Mouse (Mus musculus): ENCODE measurements at regions not wholly inside any gene's neighbourhood (a gene's known extent, or its start where the extent isn't known, plus 50 kb on each side); places are given as distances from the start of the nearest gene placed in this dataset.
"Not testable (repeated sequence)": the region's sequence is repeated elsewhere in the genome, so short reads cannot be mapped to it uniquely, and the experiment has no call there.

DNA sequence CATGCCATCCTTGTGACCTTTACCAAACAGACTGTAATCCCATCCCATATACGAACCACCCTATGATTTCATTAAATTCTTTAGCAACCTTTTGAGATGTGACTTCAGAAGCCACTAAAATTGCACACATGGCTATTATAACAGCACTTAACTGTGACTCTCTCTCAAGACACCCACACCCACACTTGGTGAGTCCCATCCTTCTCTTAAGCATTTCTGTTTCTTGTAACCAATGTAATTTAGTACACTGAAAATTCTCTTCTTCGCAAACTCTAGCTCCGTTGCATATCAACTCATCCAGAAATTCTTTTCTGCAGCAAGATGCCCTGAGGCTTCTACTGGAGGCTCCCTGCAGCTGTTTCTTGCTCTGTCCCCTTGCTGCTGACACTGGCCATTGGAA lies 88.4 kb upstream of the Rmdn2 start:
- H3K9me3 ChIP-seq (replicated peaks), result no peaks in the 10 kb centered on the region
- H3K27ac ChIP-seq, result no peak overlapping the region
- H3K4me2 ChIP-seq, result no peak overlapping the region
- H3K27me3 ChIP-seq (replicated peaks), result no peaks in the 10 kb centered on the region
- 81% methylated on average over 3 of the region's 3 CpGs for WGBS (ENCODE audit: insufficient replicate concordance)
- no peak for ATAC-seq
- H3K4me1 ChIP-seq, result no peaks in the 10 kb centered on the region
- H3K9ac ChIP-seq, result no peak overlapping the region
- H3K36me3 ChIP-seq, result no peaks in the 10 kb centered on the region
- no peak overlapping the region for H3K4me3 ChIP-seq

DNA sequence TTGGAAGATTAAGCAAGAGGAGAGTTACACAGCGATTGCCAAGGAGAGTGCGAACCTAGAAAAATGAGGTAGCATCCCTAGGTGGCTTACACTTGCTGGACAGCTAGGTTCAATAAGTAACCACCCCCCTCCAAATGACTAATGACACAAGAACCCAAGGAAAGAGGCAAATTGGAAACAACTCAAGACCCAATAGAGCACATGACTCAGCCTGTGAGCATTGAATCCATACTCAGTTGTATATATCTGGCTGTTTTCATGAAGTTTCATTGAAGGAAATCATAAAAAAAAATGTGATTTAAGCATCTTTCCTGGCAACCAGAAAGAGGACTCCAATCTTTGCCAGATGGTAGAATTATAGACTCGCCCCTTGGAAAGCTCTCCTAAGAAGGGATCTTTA lies 84.3 kb upstream of the Rmdn2 start:
- H3K27ac ChIP-seq, result no peak overlapping the region
- H3K27me3 ChIP-seq (replicated peaks), result no peaks in the 10 kb centered on the region
- H3K4me3 ChIP-seq, result no peak overlapping the region
- H3K9ac ChIP-seq, result no peak overlapping the region
- H3K4me2 ChIP-seq, result no peak overlapping the region
- no peaks in the 10 kb centered on the region for H3K9me3 ChIP-seq (replicated peaks)
- H3K4me1 ChIP-seq, result no peaks in the 10 kb centered on the region
- no peaks in the 10 kb centered on the region for H3K36me3 ChIP-seq
- WGBS (ENCODE audit: insufficient replicate concordance), result 72% methylated on average over 3 of the region's 3 CpGs
- no peak for ATAC-seq

DNA sequence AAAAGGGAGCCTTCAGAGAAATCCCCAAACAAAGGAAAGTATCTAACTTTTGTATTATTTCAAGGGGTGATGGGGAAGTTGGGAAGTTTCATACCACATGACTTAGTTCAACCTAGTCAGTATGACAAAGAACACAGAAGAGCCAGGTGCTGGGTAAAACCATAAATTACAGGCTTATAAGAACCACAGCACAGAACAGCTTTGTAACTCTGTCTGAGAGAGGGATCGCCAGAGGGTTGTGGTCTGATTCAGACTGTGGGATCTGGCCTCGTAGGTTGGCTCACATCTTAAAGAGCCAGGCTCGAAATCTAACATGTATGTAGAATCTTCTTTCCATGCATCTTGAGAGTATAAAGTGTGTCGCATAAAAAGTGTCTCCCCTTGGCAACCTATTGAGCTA lies 75.1 kb upstream of the Rmdn2 start:
- no peaks in the 10 kb centered on the region for H3K9me3 ChIP-seq (replicated peaks)
- H3K36me3 ChIP-seq, result no peaks in the 10 kb centered on the region
- H3K4me3 ChIP-seq, result no peak overlapping the region
- no peaks in the 10 kb centered on the region for H3K27me3 ChIP-seq (replicated peaks)
- 62% methylated on average over 4 of the region's 4 CpGs for WGBS (ENCODE audit: insufficient replicate concordance)
- no peak overlapping the region for H3K27ac ChIP-seq
- H3K4me1 ChIP-seq, result no peaks in the 10 kb centered on the region
- no peak for ATAC-seq
- H3K4me2 ChIP-seq, result no peak overlapping the region
- no peak overlapping the region for H3K9ac ChIP-seq

DNA sequence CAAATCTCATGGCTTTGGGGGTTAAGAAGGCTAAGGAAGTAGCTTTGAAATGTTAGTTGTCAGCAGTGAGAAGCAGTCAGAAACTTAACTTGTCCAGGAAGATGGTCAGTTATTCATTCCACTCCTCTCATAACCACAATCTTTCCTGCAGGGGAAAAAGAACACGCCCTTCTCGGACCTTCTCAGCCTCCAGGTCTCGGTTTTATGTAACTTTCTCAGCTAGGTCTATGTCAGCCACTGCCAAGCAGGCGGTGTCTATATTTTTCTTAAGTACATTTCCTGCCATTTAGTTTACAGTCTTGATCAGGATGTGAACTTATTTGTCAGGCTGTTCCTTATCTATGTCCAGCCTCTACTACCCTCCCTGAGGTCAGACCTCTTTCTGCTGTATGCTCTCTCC lies 72.9 kb upstream of the Rmdn2 start:
- H3K27ac ChIP-seq, result no peak overlapping the region
- H3K9me3 ChIP-seq (replicated peaks), result no peaks in the 10 kb centered on the region
- 19% methylated on average over 4 of the region's 4 CpGs for WGBS (ENCODE audit: insufficient replicate concordance)
- no peak overlapping the region for H3K4me3 ChIP-seq
- no peaks in the 10 kb centered on the region for H3K27me3 ChIP-seq (replicated peaks)
- no peak overlapping the region for H3K9ac ChIP-seq
- no peak for ATAC-seq
- no peaks in the 10 kb centered on the region for H3K36me3 ChIP-seq
- no peak overlapping the region for H3K4me2 ChIP-seq
- no peaks in the 10 kb centered on the region for H3K4me1 ChIP-seq

DNA sequence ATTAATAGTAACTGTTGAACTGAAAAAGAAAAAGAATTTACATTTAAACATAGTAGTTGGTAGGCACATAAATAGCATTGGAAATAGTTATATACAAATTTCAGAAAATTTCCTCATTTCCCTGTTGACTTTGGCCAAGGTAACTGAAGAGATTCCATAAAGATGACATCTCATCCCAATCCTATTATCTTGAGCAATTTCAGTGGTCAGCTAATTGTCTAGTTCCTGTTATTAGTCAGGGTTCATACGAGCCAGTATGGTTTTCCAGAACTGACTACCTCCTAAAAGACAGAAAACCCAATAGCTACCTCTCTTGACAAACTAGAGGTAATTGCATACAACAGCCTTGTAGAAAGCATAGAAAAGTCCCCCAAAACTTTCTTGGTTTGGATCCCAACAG lies 71.6 kb upstream of the Rmdn2 start:
- no peak for ATAC-seq
- Histone ChIP-seq H3K36me3 (no peaks in the 10 kb centered on the region), H3K4me1 (no peaks in the 10 kb centered on the region), H3K27me3 (replicated peaks) (no peaks in the 10 kb centered on the region), H3K9me3 (replicated peaks) (no peaks in the 10 kb centered on the region), H3K4me3 (no peak overlapping the region), H3K27ac (no peak overlapping the region), H3K9ac (no peak overlapping the region), H3K4me2 (no peak overlapping the region)
- WGBS (ENCODE audit: insufficient replicate concordance), result 50% methylated on average over 1 of the region's 1 CpGs

DNA sequence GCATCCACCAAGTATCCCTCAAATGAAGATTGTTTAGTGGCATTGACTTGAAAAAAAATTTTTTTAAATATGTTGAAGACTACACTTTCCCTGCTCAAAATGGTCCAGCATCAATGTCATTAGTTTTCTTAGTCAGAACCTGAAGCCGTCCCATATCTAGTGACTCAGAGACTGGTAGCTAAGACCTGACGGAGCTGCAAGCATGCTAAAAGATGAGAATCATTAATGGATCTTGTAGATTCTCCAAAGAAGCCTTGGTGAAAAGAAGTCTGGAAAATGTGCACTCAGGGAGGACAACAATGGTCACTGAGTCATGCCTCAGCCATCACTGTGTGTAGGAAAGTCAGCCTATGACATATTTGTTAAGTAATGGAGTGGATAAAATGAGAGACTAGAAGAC lies 71.2 kb upstream of the Rmdn2 start:
- no peak for ATAC-seq

DNA sequence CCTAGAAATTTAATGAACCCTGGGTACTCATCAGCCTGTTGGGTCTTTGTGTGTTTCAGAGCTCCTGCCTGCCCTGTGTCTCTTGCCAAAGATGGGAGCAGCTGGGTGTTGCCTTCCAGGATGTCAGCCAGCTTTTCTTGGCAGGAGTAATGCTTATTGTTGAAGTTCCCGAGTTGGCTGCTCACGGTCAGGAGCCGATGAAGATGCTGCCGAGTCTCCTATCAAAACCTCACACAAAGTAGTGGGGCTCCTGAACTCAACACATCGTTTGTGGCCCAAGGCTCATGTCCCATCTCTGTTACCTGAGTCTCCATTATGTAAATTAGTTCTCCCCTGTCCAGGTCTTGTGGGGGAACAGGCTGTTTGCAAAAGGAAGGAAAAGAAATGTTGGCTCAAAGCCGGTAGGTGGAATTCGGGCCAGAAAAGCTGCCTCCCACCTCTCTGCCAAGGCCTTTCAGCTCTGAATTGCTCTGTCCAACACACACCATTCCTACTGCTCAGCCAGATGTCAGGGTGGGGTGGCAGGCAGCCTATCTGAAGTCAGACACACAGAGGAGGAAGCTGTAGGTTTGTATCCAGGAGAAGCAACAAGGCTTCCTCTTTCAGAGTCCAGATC lies 67.6 kb upstream of the Rmdn2 start:
- no peak overlapping the region for H3K4me3 ChIP-seq
- WGBS (ENCODE audit: insufficient replicate concordance), result 73% methylated on average over 7 of the region's 7 CpGs
- H3K27me3 ChIP-seq (replicated peaks), result no peaks in the 10 kb centered on the region
- no peak overlapping the region for H3K27ac ChIP-seq
- H3K4me2 ChIP-seq, result no peak overlapping the region
- H3K36me3 ChIP-seq, result no peaks in the 10 kb centered on the region
- no peak overlapping the region for H3K9ac ChIP-seq
- no peak for ATAC-seq
- no peaks in the 10 kb centered on the region for H3K4me1 ChIP-seq
- no peaks in the 10 kb centered on the region for H3K9me3 ChIP-seq (replicated peaks)

More for the DNA sequence above, 71.2 kb upstream of the Rmdn2 start:
- Histone ChIP-seq H3K4me3 (no peak overlapping the region), H3K27ac (no peak overlapping the region), H3K9me3 (replicated peaks) (no peaks in the 10 kb centered on the region), H3K36me3 (no peaks in the 10 kb centered on the region), H3K4me2 (no peak overlapping the region), H3K27me3 (replicated peaks) (no peaks in the 10 kb centered on the region), H3K4me1 (no peaks in the 10 kb centered on the region), H3K9ac (no peak overlapping the region)
- WGBS (ENCODE audit: insufficient replicate concordance), result 76% methylated on average over 2 of the region's 2 CpGs

DNA sequence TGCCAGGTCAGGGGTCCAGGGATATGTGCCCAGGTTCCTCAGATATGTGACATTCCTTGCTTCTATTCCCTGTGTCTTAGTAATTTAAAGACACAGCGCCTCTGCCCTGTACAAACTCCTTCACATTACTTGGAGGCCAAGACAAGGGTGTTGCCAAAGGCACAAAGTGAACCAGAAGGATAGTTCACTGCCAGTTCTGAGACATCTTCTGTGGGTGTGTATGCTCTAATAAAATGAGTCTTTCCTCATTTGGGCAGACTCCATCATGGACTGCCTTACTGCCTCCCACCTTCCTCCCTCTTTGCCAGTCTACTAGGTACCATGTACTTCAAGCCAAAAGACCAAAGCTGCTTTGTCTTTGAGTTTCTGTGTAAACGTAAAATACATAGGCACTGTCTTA lies 65.8 kb upstream of the Rmdn2 start:
- H3K27ac ChIP-seq, result no peak overlapping the region
- H3K4me2 ChIP-seq, result no peak overlapping the region
- WGBS (ENCODE audit: insufficient replicate concordance), result 68% methylated on average over 2 of the region's 2 CpGs
- H3K9me3 ChIP-seq (replicated peaks), result no peaks in the 10 kb centered on the region
- H3K36me3 ChIP-seq, result no peaks in the 10 kb centered on the region
- no peak overlapping the region for H3K4me3 ChIP-seq
- no peaks in the 10 kb centered on the region for H3K27me3 ChIP-seq (replicated peaks)
- no peak for ATAC-seq
- no peak overlapping the region for H3K9ac ChIP-seq
- no peaks in the 10 kb centered on the region for H3K4me1 ChIP-seq

DNA sequence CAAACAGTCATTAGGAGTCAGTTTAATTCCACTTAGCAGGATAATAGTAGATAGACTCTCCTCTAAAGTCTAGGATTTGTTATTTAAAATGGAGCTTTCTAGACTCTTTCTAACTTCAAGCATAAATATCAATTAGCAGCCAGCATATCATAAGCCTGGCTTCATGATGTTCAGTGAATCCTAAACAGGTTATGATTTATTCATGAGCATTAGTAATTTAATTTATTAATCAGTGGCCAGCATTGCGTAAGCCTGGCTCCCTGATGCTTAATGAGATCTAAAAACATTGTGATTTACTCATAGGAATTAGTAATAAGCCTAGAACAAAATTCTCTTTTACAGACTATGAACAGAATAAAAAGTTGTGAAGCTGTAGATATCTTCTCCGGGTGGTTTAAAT lies 64.6 kb upstream of the Rmdn2 start:
- Histone ChIP-seq H3K27ac (no peak overlapping the region), H3K27me3 (replicated peaks) (no peaks in the 10 kb centered on the region), H3K4me2 (no peak overlapping the region), H3K4me1 (no peaks in the 10 kb centered on the region), H3K36me3 (no peaks in the 10 kb centered on the region), H3K9me3 (replicated peaks) (no peaks in the 10 kb centered on the region), H3K4me3 (no peak overlapping the region), H3K9ac (no peak overlapping the region)
- WGBS (ENCODE audit: insufficient replicate concordance), result 76% methylated on average over 2 of the region's 2 CpGs
- no peak for ATAC-seq

DNA sequence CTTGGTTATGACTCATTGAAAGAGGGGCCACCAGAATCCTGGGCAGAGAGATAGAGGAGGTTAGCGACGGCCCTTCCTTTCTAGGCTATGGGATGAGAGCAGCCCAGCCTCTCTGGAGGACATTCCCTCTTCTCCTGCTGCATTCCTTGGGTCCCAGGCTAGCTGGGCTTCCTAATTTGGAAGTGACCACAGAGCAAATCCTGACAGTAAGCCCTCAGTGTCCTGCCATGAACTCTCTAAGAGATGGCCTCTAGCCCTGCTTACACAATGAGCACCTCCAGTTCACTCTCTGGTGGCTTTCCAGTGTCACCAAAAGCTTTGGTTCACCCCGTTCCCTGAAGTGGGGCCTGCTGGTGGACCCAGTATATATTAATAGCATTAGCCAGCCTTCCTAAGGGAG lies 64.1 kb upstream of the Rmdn2 start:
- no peaks in the 10 kb centered on the region for H3K27me3 ChIP-seq (replicated peaks)
- H3K36me3 ChIP-seq, result no peaks in the 10 kb centered on the region
- H3K4me1 ChIP-seq, result no peaks in the 10 kb centered on the region
- no peak overlapping the region for H3K9ac ChIP-seq
- no peak overlapping the region for H3K4me2 ChIP-seq
- no peak overlapping the region for H3K27ac ChIP-seq
- 57% methylated on average over 3 of the region's 3 CpGs for WGBS (ENCODE audit: insufficient replicate concordance)
- H3K9me3 ChIP-seq (replicated peaks), result no peaks in the 10 kb centered on the region
- H3K4me3 ChIP-seq, result no peak overlapping the region
- ATAC-seq, result no peak

DNA sequence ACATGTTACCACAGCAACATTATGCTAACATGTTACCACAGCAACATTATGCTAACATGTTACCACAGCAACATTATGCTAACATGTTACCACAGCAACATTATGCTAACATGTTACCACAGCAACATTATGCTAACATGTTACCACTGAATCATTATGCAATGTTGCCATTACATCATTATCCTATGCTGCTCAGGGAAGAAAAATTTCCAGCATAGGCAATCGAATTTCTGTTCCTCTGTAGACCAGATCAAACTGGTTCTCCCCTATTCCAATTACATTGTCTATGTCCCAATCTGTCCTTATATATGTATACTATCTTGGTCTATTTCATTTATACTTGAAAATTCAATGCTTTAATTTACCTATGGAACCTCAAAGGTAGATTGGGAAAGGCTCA lies 61.3 kb upstream of the Rmdn2 start:
- not testable (repeated sequence) for H3K27me3 ChIP-seq (replicated peaks); H3K9ac ChIP-seq; H3K4me3 ChIP-seq; H3K4me2 ChIP-seq; H3K36me3 ChIP-seq; H3K9me3 ChIP-seq (replicated peaks); ATAC-seq; H3K27ac ChIP-seq; H3K4me1 ChIP-seq
- 41% methylated on average over 1 of the region's 1 CpGs for WGBS (ENCODE audit: insufficient replicate concordance)

DNA sequence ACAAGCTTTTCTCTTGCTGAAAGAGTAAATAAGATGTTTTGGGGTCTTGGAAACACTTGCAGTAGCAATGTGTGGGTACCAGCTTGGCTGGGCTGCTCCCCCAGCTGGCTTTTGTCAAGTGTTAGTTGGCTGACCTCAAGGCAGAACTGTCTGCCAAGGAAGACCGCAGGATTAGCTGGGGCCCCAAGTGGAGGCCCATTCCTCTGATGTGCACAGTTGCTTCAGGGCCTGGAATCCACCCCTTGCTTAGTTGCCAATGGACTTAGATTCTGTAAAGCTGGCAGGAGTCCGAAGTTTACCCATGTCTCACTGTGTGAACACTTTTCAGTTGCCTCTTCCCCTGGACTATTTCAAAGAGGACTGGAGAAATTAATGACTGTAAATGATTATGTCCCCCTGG lies 57.8 kb upstream of the Rmdn2 start:
- H3K36me3 ChIP-seq, result no peaks in the 10 kb centered on the region
- no peak overlapping the region for H3K27ac ChIP-seq
- no peaks in the 10 kb centered on the region for H3K4me1 ChIP-seq
- H3K4me3 ChIP-seq, result no peak overlapping the region
- no peaks in the 10 kb centered on the region for H3K9me3 ChIP-seq (replicated peaks)
- H3K9ac ChIP-seq, result no peak overlapping the region
- no peak overlapping the region for H3K4me2 ChIP-seq
- ATAC-seq, result no peak
- no peaks in the 10 kb centered on the region for H3K27me3 ChIP-seq (replicated peaks)
- 60% methylated on average over 2 of the region's 2 CpGs for WGBS (ENCODE audit: insufficient replicate concordance)

DNA sequence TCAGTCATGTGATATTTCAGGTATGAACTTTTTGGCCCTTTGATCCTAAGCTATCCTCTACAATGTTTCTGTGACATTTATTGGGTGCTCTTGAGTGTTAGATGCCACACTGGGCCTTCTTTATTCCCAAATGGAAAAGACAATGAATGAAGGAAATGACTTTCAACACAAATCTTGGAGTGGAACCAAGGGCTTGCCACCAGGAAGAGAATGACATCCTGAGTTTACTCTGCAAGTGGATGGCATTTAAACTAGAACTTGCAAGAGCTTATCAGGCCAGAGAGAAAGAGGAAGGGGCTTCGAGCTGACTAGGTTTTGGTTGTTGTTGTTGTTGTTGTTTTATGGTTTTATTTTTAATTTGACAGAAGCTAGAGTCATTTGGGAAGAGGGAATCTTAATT lies 56.1 kb upstream of the Rmdn2 start:
- H3K4me1 ChIP-seq, result no peaks in the 10 kb centered on the region
- H3K4me3 ChIP-seq, result no peak overlapping the region
- H3K9ac ChIP-seq, result no peak overlapping the region
- 30% methylated on average over 1 of the region's 1 CpGs for WGBS (ENCODE audit: insufficient replicate concordance)
- no peak overlapping the region for H3K4me2 ChIP-seq
- H3K36me3 ChIP-seq, result no peaks in the 10 kb centered on the region
- H3K27ac ChIP-seq, result no peak overlapping the region
- peaks cover 10% of the 10 kb centered on the region for H3K9me3 ChIP-seq (replicated peaks)
- H3K27me3 ChIP-seq (replicated peaks), result no peaks in the 10 kb centered on the region
- no peak for ATAC-seq
